Mouse (Mus musculus) left cerebral cortex, adult 18-20 months (tissue): ENCODE data around the gene Guca2a. TPM values are rescaled to one million over a fixed set of nuclear protein-coding genes. Genes with fewer than 3 reads are reported as not detected.

ENCODE experiments used
- DNase-seq, 2 experiments: peaks; one replicate each; pipeline ENCODE4 v3.0.0; 2021 to 2022; ENCODE audit warnings: low spot score in 2 of 2, mixed read lengths in 1 of 2
- total RNA-seq, 2 experiments: library from RNA; stranded (reverse); gene quantifications; 2 replicates each; pipeline ENCODE4 v1.2.3; 2021

Guca2a gene
- total RNA-seq, 2 experiments from 2014 or later: not detected

DNA sequence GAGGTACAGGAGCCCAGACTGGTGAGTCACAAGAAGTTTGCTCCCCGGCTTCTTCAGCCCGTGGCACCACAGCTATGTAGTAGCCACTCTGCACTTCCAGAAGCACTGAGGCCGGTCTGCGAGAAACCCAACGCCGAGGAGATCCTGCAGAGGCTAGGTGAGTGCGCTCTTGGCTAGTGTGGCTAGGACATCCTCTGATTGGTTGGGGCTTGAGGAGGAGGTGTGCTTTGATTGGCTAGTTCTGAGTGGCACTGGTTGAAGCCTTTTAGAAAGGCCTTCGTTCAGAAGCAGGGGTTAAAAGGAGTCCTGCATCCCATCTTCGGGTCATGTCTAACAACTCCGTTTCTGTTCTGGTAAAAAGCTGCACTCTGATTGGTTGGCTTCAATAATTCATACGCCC is 1.2 kb downstream of the Guca2a start:
- DNase-seq: no peak

DNA sequence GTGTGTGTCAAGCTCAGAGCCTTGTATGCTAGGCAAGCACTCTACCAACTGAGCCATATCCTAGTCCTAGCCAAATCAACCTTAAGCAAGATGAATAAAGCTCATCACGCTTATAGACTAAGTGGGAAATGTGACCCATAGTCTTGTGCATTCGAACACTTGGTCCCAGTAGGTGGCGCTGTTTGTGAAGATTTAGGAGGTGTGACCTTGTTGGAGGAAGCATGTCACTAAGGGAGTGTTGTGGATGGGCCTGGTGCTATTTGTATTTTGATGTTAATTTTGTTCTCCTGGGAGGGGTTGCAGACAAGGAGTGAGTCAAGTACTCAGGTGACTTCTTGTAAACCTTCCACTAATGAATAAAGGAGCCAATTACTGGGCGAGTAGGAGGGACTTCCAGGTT is 5.2 kb downstream of the Guca2a start:
- DNase-seq: no peak

DNA sequence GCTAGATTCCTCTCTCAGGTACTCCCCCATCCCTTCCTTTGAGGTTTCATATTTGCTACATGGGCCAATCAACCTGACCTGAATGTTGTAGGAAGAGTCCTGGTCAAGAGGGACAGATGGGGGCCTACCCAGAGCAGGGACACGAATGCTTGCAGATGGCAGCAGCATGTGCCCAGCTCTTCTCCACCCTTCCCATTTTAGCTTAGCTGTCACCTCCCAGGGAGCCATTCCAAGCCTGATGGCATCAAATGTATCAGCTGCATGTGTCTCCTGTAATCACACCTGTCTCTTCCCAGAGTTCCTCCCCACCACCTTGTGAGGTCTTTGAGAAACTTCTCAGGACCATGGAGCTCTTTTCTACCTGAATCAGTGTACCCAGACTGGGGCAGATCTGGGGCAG is 19.5 kb downstream of the Guca2a start:
- DNase-seq: no peak

DNA sequence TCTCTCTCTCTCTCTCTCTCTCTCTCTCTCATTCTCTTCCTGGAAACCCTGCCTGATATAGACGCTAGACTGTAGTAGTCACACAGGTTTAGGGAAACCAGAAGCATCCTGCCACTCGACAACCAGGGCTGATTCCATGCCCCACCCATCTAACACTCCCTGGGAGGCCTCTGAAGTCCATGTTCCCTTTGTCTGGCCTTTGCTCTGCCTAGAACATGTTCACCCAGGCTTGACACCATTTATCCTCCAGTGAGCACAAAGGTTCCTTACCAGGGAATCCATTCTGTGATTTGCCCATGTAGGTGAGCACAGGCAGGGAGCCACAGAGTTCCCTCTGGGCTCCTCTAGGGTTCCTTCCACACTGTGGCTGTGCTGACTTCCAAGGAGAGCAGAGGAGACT is 20.7 kb downstream of the Guca2a start:
- DNase-seq: no peak

DNA sequence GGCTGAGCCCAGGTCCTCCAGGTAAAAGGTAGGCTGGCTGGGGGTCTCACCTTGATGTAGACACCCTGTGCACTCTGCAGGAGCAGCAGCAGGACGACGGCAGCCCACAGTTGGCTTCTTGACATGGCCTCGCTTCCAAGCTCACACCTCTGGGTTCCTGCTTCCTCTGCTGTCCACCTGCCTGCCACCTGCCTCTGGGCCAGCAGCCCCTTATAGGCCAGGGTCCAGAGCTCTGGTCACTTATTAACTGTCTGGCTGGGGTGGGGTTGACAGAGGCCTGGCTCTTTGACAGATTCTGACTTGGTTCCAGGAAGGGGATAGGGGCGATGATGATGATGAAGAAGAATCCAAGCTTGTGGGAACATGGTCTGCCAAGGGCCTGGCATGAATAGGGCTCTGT is 21.2 kb downstream of the Guca2a start, which contains the start of gene Guca2b:
TSS of gene Guca2b (minus strand) at position 224 of the 400 bp plus-strand sequence.
- no peak for DNase-seq

DNA sequence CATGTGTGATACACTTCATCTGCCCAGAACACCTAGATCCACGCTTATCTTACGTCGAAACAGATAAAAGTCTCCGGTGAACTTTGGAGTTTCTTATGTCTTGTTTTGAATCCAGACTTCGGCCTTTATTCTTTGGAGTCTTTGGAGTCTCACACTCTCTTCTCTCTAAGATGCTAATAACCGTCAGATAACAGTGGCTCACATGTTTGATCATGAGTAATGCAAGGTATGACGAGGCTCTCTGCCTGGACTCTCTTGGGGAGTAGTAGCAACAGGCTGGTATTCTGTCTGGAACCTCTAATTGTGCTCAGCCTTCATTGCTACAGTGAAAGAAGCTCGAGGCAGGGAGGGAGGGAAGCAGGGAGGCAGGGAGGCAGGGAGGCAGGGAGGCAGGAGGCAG is 22.5 kb downstream of the Guca2a start:
- no peak for DNase-seq

DNA sequence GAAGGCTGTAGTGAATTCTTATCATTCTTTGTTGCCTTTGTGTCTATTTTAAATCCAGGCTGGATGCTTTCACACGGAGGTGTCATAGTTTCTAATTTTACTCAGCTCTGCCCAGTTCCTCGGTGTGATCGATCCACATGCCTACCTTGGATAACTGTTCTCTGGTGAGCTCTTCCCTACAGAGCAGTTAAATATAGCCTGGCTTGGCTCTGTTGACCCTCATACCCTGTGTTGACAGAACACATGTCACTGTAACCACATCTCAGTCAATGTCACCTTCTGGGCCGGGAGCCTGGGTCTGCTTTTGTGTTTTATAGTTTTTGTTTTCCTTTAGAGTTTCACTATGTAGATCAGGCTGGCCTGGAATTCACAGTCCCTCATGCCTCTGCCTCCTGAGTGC is 24.6 kb downstream of the Guca2a start:
- no peak for DNase-seq

DNA sequence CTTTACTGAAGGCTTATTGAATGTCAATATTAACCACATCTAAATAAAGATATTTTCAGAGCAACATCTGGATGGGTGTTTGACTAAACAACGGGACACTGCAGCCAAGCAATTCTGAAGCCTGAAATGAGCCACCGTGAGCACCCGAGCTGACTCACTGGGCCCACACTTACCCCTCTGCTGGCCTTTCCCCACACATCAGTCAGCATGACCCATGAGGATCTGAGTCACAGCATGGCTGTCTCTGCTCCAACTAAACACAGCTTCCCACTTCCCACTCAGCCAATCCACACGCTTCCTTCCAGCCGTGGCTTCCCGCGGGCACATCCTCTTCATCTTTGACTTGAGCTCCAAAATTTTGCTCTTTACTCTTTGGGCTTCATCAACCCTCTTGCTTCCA is 25.5 kb downstream of the Guca2a start:
- peak; percentile 45 to 49 for DNase-seq

DNA sequence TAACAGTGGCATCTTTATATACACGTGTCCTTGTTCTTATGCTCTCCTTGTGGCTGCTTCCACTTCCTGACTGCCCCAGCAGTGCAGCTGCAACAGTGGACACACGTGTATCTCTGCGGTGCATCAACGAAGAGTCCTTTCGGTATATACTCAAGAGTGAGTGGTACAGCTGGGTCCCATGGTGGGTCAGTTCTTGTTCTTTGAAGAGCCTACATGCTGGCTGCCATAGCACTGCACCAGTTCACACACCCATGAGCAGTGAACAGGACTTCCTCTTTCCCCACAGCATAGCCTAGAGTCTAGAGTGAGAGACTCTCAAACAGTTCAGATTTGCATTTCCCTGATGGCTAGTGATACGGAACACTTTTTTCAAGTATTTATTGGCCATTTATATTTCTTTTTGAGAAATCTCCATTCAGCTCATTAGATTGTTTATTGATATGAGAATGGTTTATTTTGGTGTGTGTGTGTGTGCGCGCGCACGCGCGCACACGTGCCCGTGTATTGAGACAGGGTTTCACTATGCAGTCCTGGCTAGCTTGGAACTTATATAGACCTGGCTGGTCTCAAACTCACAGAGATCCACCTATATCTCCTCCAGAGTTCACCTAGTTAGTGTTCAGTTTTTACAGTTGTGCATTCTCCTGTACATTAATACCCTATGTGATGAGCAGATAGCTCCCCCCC is 26.0 kb downstream of the Guca2a start:
- DNase-seq: no peak

DNA sequence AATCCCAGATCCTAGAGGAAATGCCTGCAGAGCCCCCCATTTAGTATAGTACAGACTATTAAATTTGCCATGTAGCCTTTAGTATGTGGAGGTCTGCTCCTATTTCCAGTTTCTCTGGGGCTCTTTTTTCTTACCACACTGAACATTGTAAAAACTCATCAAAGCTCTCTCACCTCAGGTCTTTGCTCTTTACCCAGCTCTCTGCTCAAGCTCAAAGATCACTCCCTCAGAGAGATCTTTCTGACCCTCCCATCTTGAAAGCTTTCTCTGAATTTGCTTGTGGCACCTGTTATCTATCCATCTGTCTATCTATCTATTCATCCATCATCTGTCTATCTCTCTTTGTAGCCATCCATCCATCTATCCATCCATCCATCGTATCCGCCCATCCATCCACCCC is 27.7 kb downstream of the Guca2a start:
- DNase-seq: no peak

DNA sequence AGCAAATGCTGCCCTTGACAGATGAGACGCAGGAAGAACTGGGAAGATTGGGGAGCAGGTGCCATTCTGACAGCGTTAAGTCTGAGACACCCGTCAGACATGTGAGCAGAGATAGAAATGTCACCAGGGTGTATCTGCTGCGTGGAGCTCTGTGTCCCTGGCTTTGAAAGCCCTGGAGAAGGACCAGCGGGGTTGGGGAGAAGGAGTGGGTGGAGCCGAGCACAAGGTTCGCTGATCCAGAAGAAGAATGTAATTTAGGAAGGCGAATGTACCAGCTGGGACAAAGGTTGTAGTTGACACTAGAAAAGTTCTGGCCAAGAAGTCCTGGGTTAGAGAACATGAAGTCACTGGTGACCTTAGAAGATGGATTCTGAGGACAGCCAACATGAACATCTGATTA is 28.6 kb downstream of the Guca2a start:
- DNase-seq: no peak

DNA sequence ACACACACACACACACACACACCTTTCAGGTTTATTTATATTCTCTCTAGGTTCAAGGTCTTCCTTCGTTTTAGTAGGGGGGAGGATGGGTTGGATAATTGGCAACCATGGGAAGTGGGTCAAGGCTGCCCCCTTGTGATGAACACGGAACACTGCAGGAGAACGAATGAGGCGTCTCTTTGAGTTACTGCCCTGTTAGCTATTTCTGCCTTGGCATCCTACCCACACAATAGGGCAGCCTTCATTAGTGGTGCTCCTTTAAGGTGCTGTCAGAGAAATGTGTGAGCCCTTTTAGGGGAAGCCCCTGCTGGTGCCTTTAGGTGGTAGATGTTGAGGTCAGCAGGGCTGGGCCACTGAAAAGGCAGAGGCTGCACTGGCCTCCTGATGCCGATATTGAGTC is 29.9 kb downstream of the Guca2a start:
- peak; percentile 32 to 42 for DNase-seq

DNA sequence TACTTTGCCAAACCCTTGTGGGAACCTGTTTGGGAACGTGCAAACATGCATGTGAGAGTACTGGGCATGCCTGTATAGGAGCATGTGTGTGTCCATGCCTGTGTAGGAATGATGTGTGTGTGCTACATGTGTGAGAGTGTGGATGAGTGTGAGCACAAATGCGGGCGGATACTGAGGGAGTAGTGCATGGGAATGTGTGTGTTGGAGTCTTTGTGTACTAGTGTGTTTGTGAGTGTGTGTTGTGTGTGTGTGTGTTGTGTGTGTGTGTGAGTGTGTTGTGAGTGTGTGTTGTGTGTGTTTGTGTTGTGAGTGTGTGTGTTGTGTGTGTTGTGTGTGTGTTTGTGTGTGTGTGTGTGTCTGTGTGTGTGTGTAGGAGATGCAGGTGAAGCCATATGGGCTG is 30.7 kb downstream of the Guca2a start:
- no peak for DNase-seq

DNA sequence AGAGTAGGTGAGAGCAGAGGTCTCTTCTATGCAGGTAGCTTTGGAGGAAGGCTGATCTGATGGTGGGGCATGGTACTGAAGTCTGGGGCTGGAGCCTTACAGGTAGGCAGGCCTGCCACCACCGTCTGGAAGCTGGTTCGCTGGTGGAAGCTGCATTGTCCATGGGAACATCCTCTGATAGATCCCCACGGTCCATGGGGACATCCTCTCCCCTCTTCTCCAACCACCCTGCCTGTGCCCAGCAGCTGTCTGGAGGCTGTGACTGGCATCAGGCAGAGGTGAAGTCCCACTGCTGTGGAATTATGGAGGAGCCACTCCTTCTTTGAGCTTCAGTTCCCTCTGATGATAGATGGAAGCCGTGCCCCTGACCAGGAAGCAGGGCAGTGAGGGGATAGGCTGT is 31.1 kb downstream of the Guca2a start:
- DNase-seq: no peak

DNA sequence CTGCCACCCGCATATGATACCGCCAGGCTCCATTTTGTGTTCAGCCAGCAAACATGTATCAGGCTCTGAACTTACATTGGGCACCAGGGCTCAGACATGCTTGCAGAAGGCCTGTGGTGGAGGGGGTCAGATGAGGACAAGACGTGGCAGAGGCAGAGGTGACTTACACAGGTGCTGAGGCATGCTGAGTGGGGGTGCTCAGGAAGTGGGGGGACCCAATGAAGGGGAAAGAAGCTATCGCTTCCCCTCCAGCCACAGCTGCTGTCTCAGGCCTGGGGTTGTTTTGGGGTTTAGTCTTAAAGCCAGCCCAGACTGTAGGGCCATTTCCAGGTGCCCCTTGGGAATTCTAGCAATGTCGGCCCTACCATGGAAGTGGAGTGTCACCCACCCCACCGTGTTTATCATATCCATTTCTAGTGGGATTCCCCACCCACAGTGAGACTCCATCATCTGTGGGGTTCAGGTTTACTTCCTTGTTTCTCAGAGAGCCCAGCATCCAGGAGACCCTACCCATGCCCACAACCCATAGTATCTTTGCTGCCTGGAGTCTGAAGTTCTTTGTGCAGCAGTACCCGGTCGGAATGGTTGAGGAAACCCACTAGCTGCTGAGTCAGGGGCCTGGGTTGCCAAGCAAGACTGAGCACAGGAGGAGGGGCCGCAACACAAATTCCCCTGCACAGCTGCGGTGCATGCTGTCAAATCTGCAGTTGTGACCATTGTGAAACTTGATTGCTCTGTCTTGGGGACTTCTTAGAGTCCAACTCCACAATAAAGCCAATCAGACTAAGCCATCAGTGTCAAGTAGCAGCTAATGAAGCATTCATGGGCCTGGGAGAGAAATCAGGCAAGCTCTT is 32.1 kb downstream of the Guca2a start:
- DNase-seq: no peak

DNA sequence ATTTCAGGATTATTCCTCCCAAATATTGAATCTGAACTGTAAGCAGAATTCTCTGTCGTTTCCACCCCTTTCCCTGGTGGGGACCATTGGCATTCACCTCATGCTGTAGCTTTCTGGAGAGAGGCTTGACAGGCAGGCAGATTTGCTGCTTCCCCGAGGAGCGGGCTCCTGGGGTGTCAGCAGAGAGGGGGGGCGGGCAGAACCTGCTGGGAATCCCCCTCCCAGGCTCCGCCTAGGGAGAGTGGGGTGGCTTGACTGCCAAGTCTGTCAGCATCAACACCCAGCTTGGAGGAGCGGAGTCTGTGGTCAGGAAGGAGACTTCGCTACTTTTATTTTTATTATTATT is 32.7 kb downstream of the Guca2a start:
- DNase-seq: no peak

DNA sequence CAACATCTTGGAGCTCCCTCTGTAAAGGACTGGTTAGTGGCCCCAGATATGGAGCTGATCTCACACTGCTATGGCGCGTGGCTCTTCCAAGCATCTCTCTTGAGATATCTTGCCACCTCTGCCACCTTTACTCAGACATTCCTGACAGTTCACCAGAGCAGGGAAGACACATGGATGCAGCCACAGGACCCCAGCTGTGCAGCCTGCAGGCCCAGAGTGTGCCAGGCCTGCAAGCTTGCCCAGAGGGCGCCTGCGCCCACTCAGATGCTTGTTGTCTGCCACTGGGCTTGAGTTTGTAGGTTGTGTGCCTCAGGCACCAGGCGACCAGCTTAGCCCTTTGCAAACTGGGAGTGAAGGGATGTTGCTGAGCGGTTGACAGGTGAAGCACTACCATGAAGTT is 33.2 kb downstream of the Guca2a start:
- DNase-seq: no peak

DNA sequence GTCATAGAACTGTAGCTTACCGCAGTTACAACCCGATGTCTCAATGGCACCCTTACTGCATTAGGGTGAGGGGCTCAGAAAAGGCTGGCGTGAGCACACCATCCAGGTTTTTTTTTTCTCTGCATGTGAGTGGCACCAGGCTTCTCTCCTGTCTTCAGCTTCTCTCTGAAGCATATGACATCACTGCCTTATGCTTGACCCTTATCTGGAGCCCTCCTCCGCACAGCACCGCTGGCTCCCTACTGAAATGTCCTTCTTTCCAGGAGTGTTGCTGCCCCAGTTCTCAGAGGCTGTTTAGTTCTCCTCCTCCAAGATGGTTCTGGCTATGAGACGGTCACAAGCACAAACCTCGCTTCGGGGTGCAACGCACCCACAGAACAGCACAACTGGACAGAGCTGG is 33.7 kb downstream of the Guca2a start:
- no peak for DNase-seq

DNA sequence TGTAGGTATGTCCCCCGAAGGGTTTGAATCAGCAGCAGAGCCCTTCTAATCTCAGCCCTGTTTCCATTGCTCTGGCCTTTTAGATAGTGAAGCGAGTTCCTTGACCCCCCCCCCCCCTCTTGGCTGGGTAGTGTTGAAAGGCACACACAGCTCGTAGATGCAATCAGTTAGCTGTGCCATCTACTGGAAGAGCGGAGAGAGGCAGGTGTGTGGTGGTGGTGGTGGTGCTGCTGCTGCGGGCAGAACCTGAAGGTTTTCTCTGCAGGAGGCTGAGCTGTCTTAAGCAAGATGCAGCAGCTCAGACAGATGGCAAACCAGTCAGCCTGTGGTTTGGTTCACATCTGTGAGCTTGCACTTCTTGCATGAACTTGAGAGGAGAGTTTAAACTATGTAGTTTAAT is 35.2 kb downstream of the Guca2a start:
- no peak for DNase-seq

DNA sequence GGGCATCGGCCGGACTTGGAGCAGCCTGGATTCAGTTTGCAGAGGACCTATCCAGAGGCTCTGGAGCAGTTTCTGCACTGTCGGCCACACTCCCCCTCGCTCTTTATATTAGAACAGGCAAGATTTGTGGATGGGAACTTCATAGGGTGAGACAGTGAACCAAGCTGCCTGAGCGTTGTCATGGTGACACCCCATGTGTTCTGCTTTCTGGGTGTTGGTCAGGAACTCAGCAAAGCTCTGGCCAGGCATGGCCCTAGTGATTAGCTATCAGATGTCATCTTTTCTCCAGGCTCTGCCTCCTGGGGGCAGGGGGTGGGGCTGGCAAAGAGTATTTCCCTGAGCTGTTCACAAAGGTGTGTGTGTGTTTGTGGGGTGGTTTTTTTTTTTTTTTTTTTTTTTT is 45.1 kb downstream of the Guca2a start:
- no peak for DNase-seq

DNA sequence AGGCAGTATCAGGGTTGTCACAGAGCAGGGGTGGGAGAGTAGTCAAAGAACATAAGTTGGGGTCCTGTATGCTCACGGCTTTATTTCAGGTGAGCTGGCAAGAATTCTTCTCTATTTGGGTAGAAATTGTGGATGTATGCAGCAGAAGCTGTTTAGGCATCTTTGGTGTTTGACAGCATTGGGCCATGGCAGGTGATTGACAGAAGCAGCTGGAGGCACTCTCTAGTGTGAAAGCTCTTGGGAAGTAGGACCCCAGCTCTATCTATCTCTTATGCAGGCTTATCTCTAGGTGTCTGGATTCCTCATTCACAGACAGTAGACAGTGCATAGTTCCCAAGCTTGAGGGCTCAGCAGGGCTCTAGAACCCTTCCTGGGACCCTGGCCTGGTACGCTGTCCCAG is 48.2 kb downstream of the Guca2a start:
- no peak for DNase-seq
